Mouse (Mus musculus) megakaryocyte, embryonic 14.5 days (primary cell): ENCODE data around the gene Cox17.

Experiments used
- FLI1 ChIP-seq: IDR thresholded peaks from 2 replicates; pipeline ENCODE4 v1.6.1; 2012; ENCODE audit warnings: low read length, inconsistent platforms, mixed read lengths
- GATA1 ChIP-seq: IDR thresholded peaks from 3 replicates; pipeline ENCODE4 v1.6.1; 2012; ENCODE audit warnings: mixed read lengths, low read length, inconsistent platforms, borderline replicate concordance

GRCm38 (mm10) chr16:38377546-38377945 is 30.8 kb downstream of the Cox17 start:
- TF ChIP-seq GATA1: no peak
- TF ChIP-seq FLI1: no peak
